8 mouse cellular contexts compared by ENCODE assay signal in genomic region chr17:45548541-45549512, GRCm38 (mm10). TPM values are rescaled to one million over a fixed set of nuclear protein-coding genes. Genes with fewer than 3 reads are reported as not detected.
DNase-seq lines count a peak whose midpoint lies in the region; ATAC-seq and TF ChIP-seq lines count a peak whose summit lies in the region.

No protein-coding gene starts in this region.

- no peaks in the 10 kb centered on the region for H3K9me3 ChIP-seq in embryonic facial prominence, embryonic 10.5 days
- no peaks in the 10 kb centered on the region for H3K9me3 ChIP-seq in intestine, embryonic 16.5 days (ENCODE audit: control insufficient read depth, low read length)
- H3K9me3 ChIP-seq in midbrain, postnatal 0 days (ENCODE audit: low read length), result no peaks in the 10 kb centered on the region

- CTCF ChIA-PET in Patski (lab: Charles Lee), result interaction anchor here (0.7 to 3.0 kb wide), 6 partner anchors 17 to 71 kb away, joined by 3 to 9 read pairs (median 3); partner anchors contain the start of genes Aars2 and Tcte1

- WGBS in kidney, adult 2 months, result 5% methylated on average over 62 of the region's 68 CpGs
- WGBS in embryonic facial prominence, embryonic 10.5 days, result 3% methylated on average over 64 of the region's 68 CpGs
- WGBS in intestine, embryonic 16.5 days, result 4% methylated on average over 49 of the region's 68 CpGs
- WGBS in midbrain, postnatal 0 days, result 2% methylated on average over 43 of the region's 68 CpGs

- H3K4me1 ChIP-seq in kidney, adult 2 months (ENCODE audit: control insufficient read depth, insufficient read depth, low read length), result no peaks in the 10 kb centered on the region
- H3K4me1 ChIP-seq in embryonic facial prominence, embryonic 10.5 days, result peaks cover 64% of the 10 kb centered on the region
- peaks cover 20% of the 10 kb centered on the region for H3K4me1 ChIP-seq in intestine, embryonic 16.5 days (ENCODE audit: control insufficient read depth, insufficient read depth, low read length)
- H3K4me1 ChIP-seq in midbrain, postnatal 0 days (ENCODE audit: insufficient read depth, low read length), result 0 out of 2 replicates have a peak, but pooled peaks cover 10% of the 10 kb centered on the region

- DNase-seq in kidney, adult 2 months, result no peak
- DNase-seq in kidney, postnatal 10 days, result no peak
- no peak for DNase-seq in Patski (ENCODE audit: low read depth, low spot score)
- DNase-seq in embryonic facial prominence, embryonic 10.5 days (ENCODE audit: low spot score), result peak; percentile 87
- DNase-seq in midbrain, postnatal 0 days (ENCODE audit: low spot score), result peak; percentile 89
- DNase-seq in urinary bladder, adult 2 months (ENCODE audit: low spot score), result no peak
- no peak for DNase-seq in urinary bladder, postnatal 25 days (ENCODE audit: low spot score)

- no peak for TF ChIP-seq POLR2A in kidney, adult 2 months (IDR thresholded peaks at IDR 0.05; ENCODE audit: low read depth, low read length)

- peak overlapping the region; percentile 73 for H3K9ac ChIP-seq in intestine, embryonic 16.5 days (ENCODE audit: low read depth, low read length)
- H3K9ac ChIP-seq in midbrain, postnatal 0 days (replicated peaks; ENCODE audit: low read length, poor library complexity, severe bottlenecking), result peak overlapping the region; percentile 98

- no peak overlapping the region for H3K27ac ChIP-seq in kidney, adult 2 months (ENCODE audit: insufficient read depth, low read depth, low read length)
- H3K27ac ChIP-seq in embryonic facial prominence, embryonic 10.5 days (replicated peaks), result peak overlapping the region; percentile 98
- no peak overlapping the region for H3K27ac ChIP-seq in intestine, embryonic 16.5 days (ENCODE audit: low read length)
- H3K27ac ChIP-seq in midbrain, postnatal 0 days (ENCODE audit: low read depth, low read length), result peak overlapping the region; percentile 96

- in situ Hi-C loops in Patski (cut with MboI; ENCODE audit: low pct_unique_long_range_greater_than_20kb), result no loop called here

- H3K4me2 ChIP-seq in intestine, embryonic 16.5 days (ENCODE audit: low read depth, low read length), result peak overlapping the region; percentile 99
- H3K4me2 ChIP-seq in midbrain, postnatal 0 days (ENCODE audit: low read depth, low read length, poor library complexity, severe bottlenecking), result peak overlapping the region; percentile 66

- H3K4me3 ChIP-seq in kidney, adult 2 months (ENCODE audit: insufficient read depth, low read depth, low read length), result peak overlapping the region; percentile 26; the same call in 1 of the 2 replicates
- peak overlapping the region; percentile 95 for H3K4me3 ChIP-seq in embryonic facial prominence, embryonic 10.5 days
- peak overlapping the region; percentile 73 for H3K4me3 ChIP-seq in intestine, embryonic 16.5 days (ENCODE audit: low read length)
- H3K4me3 ChIP-seq in midbrain, postnatal 0 days (ENCODE audit: low read depth, low read length), result peak overlapping the region; percentile 58

- TF ChIP-seq CTCF in kidney, adult 2 months (conservative IDR thresholded peaks at IDR 0.05; ENCODE audit: insufficient read depth, insufficient read length, low read depth, low read length), result no peak
- TF ChIP-seq CTCF in Patski (IDR thresholded peaks at IDR 0.05), result no peak
- TF ChIP-seq CTCF in midbrain, postnatal 0 days (IDR thresholded peaks at IDR 0.05), result peak; percentile 77

- peaks cover 5% of the 10 kb centered on the region for H3K27me3 ChIP-seq in kidney, adult 2 months (replicated peaks; ENCODE audit: control insufficient read depth, insufficient read depth, low read length)
- peaks cover 3% of the 10 kb centered on the region for H3K27me3 ChIP-seq in Patski
- peaks cover 78% of the 10 kb centered on the region for H3K27me3 ChIP-seq in embryonic facial prominence, embryonic 10.5 days (replicated peaks; ENCODE audit: low read depth, poor library complexity, severe bottlenecking)
- peaks cover 50% of the 10 kb centered on the region for H3K27me3 ChIP-seq in intestine, embryonic 16.5 days (replicated peaks; ENCODE audit: control insufficient read depth, insufficient read depth, low read length)
- H3K27me3 ChIP-seq in midbrain, postnatal 0 days (ENCODE audit: insufficient read depth, low read length), result peaks cover 15% of the 10 kb centered on the region

- POLR2A ChIA-PET in Patski (lab: Charles Lee), result interaction anchor here (0.5 to 2.3 kb wide), 4 partner anchors 18 to 42 kb away, joined by 4 to 7 read pairs (median 5); partner anchors contain the start of gene Aars2

- no peaks in the 10 kb centered on the region for H3K36me3 ChIP-seq in kidney, adult 2 months (ENCODE audit: control insufficient read depth, insufficient read depth, low read length)
- peaks cover 17% of the 10 kb centered on the region for H3K36me3 ChIP-seq in embryonic facial prominence, embryonic 10.5 days (replicated peaks)
- no peaks in the 10 kb centered on the region for H3K36me3 ChIP-seq in intestine, embryonic 16.5 days (ENCODE audit: control insufficient read depth, insufficient read depth, low read length)
- peaks cover 13% of the 10 kb centered on the region for H3K36me3 ChIP-seq in midbrain, postnatal 0 days (ENCODE audit: insufficient read depth, low read length)

- ATAC-seq in Patski, result peak; percentile 12
- ATAC-seq in intestine, embryonic 16.5 days, result peak; percentile 13; the same call in 1 of the 2 replicates
- ATAC-seq in midbrain, postnatal 0 days (ENCODE audit: low FRiP score), result peak; percentile 75

RNA-seq across cellular contexts. Expression of gene Tmem151b, which starts 0.7 kb away (rescaled TPM):
- 1.9 and 2.1 TPM in 2 replicates for polyA plus RNA-seq in kidney, adult 2 months (2012; rRNA removed)
- 14.5 TPM for polyA plus RNA-seq in Patski (2021)
- polyA plus RNA-seq in embryonic facial prominence, embryonic 10.5 days (2016; fragmentation: Nextera tagmentation; extraction: Ambion mirVana), result 5.8 and 8.3 TPM in 2 replicates
- polyA plus RNA-seq in intestine, embryonic 16.5 days (2015; fragmentation: Nextera tagmentation; extraction: Ambion mirVana), result 2.2 and 2.5 TPM in 2 replicates
- 77.9 and 95.6 TPM in 2 replicates for total RNA-seq in midbrain, postnatal 0 days (2014; rRNA removed)
- polyA plus RNA-seq in midbrain, postnatal 0 days (2015; fragmentation: Nextera tagmentation; extraction: Ambion mirVana), result 29.1 and 30.7 TPM in 2 replicates
- 0.51 and 0.81 TPM in 2 replicates for polyA plus RNA-seq in urinary bladder, adult 2 months (2012; rRNA removed)

RNA-seq across cellular contexts. Expression of gene Nfkbie, which starts 6.7 kb away (rescaled TPM):
- polyA plus RNA-seq in kidney, adult 2 months (2012; rRNA removed), result 4.3 and 5.8 TPM in 2 replicates
- polyA plus RNA-seq in Patski (2021), result 9.5 TPM
- 6.6 and 7.1 TPM in 2 replicates for polyA plus RNA-seq in embryonic facial prominence, embryonic 10.5 days (2016; fragmentation: Nextera tagmentation; extraction: Ambion mirVana)
- 5.0 and 5.5 TPM in 2 replicates for polyA plus RNA-seq in intestine, embryonic 16.5 days (2015; fragmentation: Nextera tagmentation; extraction: Ambion mirVana)
- total RNA-seq in midbrain, postnatal 0 days (2014; rRNA removed), result 2.0 and 4.8 TPM in 2 replicates
- 2.5 and 3.1 TPM in 2 replicates for polyA plus RNA-seq in midbrain, postnatal 0 days (2015; fragmentation: Nextera tagmentation; extraction: Ambion mirVana)
- polyA plus RNA-seq in urinary bladder, adult 2 months (2012; rRNA removed), result 5.7 and 6.1 TPM in 2 replicates

RNA-seq across cellular contexts. Expression of gene Slc35b2, which starts 14.8 kb away (rescaled TPM):
- 75.5 and 96.1 TPM in 2 replicates for polyA plus RNA-seq in kidney, adult 2 months (2012; rRNA removed)
- polyA plus RNA-seq in Patski (2021), result 98.0 TPM
- 95.8 and 101 TPM in 2 replicates for polyA plus RNA-seq in embryonic facial prominence, embryonic 10.5 days (2016; fragmentation: Nextera tagmentation; extraction: Ambion mirVana)
- polyA plus RNA-seq in intestine, embryonic 16.5 days (2015; fragmentation: Nextera tagmentation; extraction: Ambion mirVana), result 132 and 136 TPM in 2 replicates
- 91.7 and 113 TPM in 2 replicates for total RNA-seq in midbrain, postnatal 0 days (2014; rRNA removed)
- 71.8 and 75.3 TPM in 2 replicates for polyA plus RNA-seq in midbrain, postnatal 0 days (2015; fragmentation: Nextera tagmentation; extraction: Ambion mirVana)
- 62.3 and 69.4 TPM in 2 replicates for polyA plus RNA-seq in urinary bladder, adult 2 months (2012; rRNA removed)

RNA-seq across cellular contexts. Expression of gene Hsp90ab1, which starts 24.2 kb away (rescaled TPM):
- 369 and 408 TPM in 2 replicates for polyA plus RNA-seq in kidney, adult 2 months (2012; rRNA removed)
- polyA plus RNA-seq in Patski (2021), result 1,835 TPM
- polyA plus RNA-seq in embryonic facial prominence, embryonic 10.5 days (2016; fragmentation: Nextera tagmentation; extraction: Ambion mirVana), result 2,187 and 2,215 TPM in 2 replicates
- polyA plus RNA-seq in intestine, embryonic 16.5 days (2015; fragmentation: Nextera tagmentation; extraction: Ambion mirVana), result 1,309 and 1,475 TPM in 2 replicates
- 1,063 and 1,068 TPM in 2 replicates for total RNA-seq in midbrain, postnatal 0 days (2014; rRNA removed)
- polyA plus RNA-seq in midbrain, postnatal 0 days (2015; fragmentation: Nextera tagmentation; extraction: Ambion mirVana), result 1,368 and 1,371 TPM in 2 replicates
- 635 and 857 TPM in 2 replicates for polyA plus RNA-seq in urinary bladder, adult 2 months (2012; rRNA removed)

RNA-seq across cellular contexts. Expression of gene Tcte1, which starts 25.6 kb away (rescaled TPM):
- polyA plus RNA-seq in kidney, adult 2 months (2012; rRNA removed), result 0.08 and 0.09 TPM in 2 replicates
- not detected for polyA plus RNA-seq in Patski (2021)
- polyA plus RNA-seq in embryonic facial prominence, embryonic 10.5 days (2016; fragmentation: Nextera tagmentation; extraction: Ambion mirVana), result 1.1 TPM in 2 replicates
- 0.20 and 0.47 TPM in 2 replicates for polyA plus RNA-seq in intestine, embryonic 16.5 days (2015; fragmentation: Nextera tagmentation; extraction: Ambion mirVana)
- total RNA-seq in midbrain, postnatal 0 days (2014; rRNA removed), result 0.99 and 1.2 TPM in 2 replicates
- polyA plus RNA-seq in midbrain, postnatal 0 days (2015; fragmentation: Nextera tagmentation; extraction: Ambion mirVana), result 4.2 and 4.6 TPM in 2 replicates
- 0.01 TPM in 1 of 2 replicates, not detected in the other for polyA plus RNA-seq in urinary bladder, adult 2 months (2012; rRNA removed)

Comparison
In these comparisons a context has a peak if more than half of its experiments do, and no peak if none do; other contexts are left out.
1. DNase-seq: peak in embryonic facial prominence, embryonic 10.5 days (single experiment) and midbrain, postnatal 0 days (single experiment); none in kidney, adult 2 months (single experiment), kidney, postnatal 10 days (single experiment), Patski (single experiment), urinary bladder, adult 2 months (single experiment) and urinary bladder, postnatal 25 days (single experiment).
2. H3K27ac ChIP-seq: peak in embryonic facial prominence, embryonic 10.5 days (single experiment) and midbrain, postnatal 0 days (single experiment); none in kidney, adult 2 months (single experiment) and intestine, embryonic 16.5 days (single experiment).
3. H3K4me3 ChIP-seq: peak in every context shown above with its lines; median percentile 95 in embryonic facial prominence, embryonic 10.5 days; 73 in intestine, embryonic 16.5 days; 58 in midbrain, postnatal 0 days; 26 in kidney, adult 2 months.
4. ATAC-seq: peak in every context shown above with its lines; median percentile 75 in midbrain, postnatal 0 days; 13 in intestine, embryonic 16.5 days; 12 in Patski.